Mouse (Mus musculus) right cerebral cortex, postnatal 14 days (tissue): ENCODE data around the gene E330021D16Rik.
"Not testable (repeated sequence)": the region's sequence is repeated elsewhere in the genome, so short reads cannot be mapped to it uniquely, and the experiment has no call there.

Source experiments
- DNase-seq: peaks from one replicate; pipeline ENCODE4 v3.0.0; 2022

E330021D16Rik gene

GRCm38 (mm10) chr6:136415133-136415775 lies at the start of gene E330021D16Rik:
Gene E330021D16Rik (minus strand): TSS chr6:136415569.
- no peak for DNase-seq

DNA sequence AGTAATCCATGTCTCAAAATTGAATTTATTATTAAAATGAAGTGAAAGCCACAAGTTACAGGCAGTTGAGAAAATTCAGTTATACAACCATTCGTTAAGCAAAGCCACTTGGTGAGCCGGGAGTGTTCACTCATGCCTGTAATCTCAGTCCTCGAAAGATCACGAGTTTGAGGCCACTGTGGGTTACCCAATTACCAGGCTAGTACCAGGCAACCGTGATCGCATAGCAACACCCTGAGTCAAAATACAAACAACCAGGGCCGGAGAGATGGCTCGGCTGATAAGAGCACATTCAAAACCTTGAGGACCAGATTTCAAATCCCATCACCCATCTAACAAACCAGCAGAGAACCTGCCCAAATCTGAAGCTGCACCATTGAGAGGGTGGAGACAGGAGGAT lies 49.7 kb upstream of the E330021D16Rik start:
- DNase-seq = no peak

DNA sequence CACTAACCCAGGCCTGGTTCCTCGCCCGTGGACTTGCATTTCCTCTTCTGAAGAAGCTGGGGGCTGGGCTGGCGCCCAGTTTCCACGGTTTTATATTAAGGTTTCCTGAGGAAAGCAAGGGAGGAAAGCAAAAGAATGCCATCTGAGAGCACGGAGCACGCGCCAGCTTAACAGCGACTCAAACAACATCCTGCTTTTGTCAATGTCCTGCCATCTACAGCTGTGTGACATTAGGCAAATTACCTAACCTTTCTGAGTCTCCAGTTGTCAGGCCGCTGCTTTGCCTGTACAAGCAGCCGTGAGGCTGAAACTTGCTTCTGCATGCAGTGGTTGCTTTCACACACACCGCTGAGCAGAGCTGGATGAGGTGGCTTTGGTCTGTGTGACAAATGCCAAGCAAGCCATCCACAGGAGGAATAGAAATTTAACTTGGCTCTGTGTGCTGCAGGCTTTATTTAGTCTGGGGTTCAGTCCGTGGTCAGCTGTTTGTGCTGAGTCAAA lies 48.8 kb upstream of the E330021D16Rik start:
- no peak for DNase-seq

- no peak for DNase-seq
These were observed 48.1 kb upstream of the E330021D16Rik start for GRCm38 (mm10) chr6:136463491-136463890.

GRCm38 (mm10) chr6:136459156-136459555 lies 43.8 kb upstream of the E330021D16Rik start:
- no peak for DNase-seq

- DNase-seq = no peak
These were observed 40.9 kb upstream of the E330021D16Rik start for GRCm38 (mm10) chr6:136456302-136456701.

DNA sequence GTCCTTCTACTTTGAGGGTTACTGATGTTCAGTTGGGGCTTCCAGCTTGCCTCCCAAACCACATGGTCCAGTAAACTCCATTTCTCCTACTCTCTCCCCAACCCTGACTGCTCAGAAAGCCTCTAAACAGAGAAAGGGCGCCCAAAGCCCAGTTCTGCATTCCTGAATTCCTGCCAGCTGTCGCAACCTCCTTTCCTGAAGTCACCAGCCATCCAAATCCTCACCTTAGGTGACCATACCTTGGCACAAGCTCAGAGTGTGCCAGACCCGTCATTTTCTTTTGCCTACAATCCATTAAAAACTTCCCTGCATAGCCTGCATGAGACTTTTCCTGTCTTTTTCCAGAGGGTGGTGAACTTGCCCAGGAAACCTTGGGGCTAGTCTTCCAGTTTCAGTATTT lies 40.3 kb upstream of the E330021D16Rik start:
- no peak for DNase-seq

GRCm38 (mm10) chr6:136452623-136453022 lies 37.3 kb upstream of the E330021D16Rik start:
- DNase-seq = no peak

DNA sequence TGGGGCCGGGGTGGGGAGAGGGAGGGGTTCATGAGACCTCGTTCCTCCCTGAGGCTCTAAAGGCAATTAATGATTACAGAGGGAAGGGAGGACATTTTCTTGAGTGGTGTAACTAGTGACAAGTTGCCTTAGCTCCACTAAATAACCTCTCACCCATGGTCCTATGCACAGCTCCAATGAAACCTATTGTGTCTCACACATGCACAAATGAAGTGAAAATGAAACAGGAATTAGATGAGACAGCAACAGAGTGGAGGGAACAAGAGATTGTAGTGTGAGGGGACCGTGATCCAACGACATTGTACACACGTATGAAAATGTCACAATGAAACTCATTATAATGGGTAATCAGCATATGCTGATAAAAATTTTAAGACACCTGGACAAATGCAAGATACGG lies 35.5 kb upstream of the E330021D16Rik start:
- DNase-seq = no peak

DNA sequence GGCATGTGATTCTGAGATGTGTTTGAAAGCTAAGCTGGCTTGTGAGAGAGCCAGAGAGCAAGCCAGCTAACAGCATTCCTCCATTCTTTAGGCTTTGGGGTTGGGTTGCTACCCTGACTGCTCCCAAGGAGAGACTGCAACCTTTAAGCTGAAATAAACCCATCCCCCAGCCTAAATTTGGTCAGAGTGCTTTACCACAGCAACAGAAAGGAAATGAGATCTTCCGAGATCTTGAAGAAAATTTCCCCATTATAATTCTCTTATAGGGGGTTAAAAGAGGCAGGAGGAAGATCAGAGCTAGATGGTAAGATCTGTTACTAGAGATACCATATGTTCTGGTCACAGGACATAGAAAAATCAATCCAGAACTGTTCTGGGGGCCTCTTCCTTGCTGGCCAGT lies 34.6 kb upstream of the E330021D16Rik start:
- no peak for DNase-seq

- peak; percentile 47 for DNase-seq
These were observed 33.9 kb upstream of the E330021D16Rik start for GRCm38 (mm10) chr6:136449270-136449692.

DNA sequence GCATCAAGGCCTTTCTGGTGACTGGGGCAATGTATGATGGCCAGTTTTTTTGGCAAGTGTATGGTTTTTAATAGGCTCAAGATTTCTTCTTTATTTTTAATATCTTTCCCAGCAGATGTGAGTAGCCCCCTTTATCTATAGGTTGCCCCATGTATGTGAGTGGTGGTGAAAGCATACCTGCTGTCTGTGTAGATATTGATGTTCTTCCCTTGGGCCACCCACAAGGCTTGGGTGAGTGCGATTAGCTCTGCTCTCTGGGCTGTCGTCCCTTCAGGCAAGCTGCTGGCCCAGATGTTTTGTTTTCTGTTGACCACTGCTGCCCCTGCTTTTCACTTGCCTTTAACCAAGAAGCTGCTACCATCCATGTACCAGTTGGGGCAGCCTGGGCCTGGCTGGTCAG lies 23.8 kb upstream of the E330021D16Rik start:
- not testable (repeated sequence) for DNase-seq

DNA sequence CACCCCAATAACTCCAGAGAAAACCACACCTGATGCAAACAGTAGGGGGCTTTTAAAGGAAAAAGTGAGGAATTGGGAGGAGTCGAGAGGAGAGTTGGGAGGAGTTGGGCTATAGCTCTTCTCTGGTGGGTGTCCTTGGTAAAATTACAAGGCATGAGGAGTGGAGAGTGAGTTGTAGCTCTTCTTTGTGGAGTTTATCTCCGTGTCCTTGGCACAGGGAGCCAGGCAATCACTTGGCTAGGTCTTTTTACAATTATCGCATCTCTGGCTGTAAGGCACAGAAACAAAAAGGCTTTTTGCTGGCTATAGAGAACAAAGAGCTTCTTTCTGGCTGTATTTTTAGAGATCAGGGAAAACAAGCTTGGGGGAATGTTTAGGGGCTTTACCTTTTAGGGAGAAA lies 20.8 kb upstream of the E330021D16Rik start:
- not testable (repeated sequence) for DNase-seq

GRCm38 (mm10) chr6:136433573-136433972 lies 18.2 kb upstream of the E330021D16Rik start:
- DNase-seq = no peak

GRCm38 (mm10) chr6:136431896-136432248 lies 16.5 kb upstream of the E330021D16Rik start:
- no peak for DNase-seq

DNA sequence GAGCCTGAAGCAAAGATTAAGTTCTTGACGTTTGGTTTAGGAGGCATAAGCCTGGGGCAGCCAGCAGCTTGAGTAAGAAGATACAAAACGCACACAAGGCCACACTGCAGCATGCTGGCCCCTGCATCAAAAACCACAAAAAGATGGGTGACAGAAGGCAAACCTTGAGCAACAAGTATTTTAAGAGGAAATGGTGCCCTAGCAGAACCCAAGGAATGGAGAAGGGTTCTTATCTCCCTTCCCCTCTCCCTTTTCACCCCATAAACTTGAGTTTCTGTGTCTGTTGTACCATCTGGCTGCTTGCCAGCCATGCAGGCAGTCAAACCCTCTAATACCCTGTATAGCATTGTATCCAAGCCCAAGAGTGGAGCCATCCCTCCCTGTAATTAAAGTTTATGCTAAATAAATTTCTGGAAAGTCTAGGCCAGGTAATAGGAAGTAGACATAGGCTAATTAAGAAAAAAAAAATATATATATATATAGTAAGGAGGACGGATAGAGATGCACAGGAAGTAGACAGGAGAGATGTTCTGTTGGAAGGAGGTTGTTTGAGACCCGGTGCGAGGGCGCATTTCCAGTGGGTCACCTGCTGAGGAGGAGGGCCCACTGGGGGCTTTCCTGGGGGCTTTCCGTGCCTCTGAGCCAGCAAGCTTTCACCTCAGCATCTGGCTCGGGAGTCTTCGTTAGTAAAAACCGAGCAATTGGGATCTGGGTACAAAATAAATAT lies 16.0 kb upstream of the E330021D16Rik start:
- DNase-seq = no peak

DNA sequence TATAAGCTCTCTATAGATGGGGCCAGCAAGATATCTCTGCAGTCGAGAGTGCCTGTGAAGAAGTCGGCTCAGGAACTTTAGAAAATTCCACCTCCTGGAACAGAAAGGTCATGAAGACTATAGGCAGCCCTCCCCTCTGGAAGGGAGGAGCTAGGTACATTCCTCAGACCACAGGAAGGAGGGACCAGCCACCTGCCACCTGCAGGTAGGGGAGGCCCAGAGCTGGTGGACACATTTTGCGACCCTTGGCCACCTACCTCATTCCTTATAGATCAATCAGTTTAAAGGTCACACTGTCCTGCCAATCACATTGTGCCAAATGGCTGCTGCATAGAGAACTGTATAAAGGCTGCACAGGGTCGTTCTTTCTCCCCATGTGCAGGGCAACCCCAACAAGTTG lies 14.1 kb upstream of the E330021D16Rik start:
- no peak for DNase-seq

GRCm38 (mm10) chr6:136428412-136428811 lies 13.0 kb upstream of the E330021D16Rik start:
- DNase-seq = no peak

GRCm38 (mm10) chr6:136427240-136427639 lies 11.9 kb upstream of the E330021D16Rik start:
- no peak for DNase-seq

- DNase-seq = no peak
These were observed 10.6 kb upstream of the E330021D16Rik start for GRCm38 (mm10) chr6:136425956-136426355.

DNA sequence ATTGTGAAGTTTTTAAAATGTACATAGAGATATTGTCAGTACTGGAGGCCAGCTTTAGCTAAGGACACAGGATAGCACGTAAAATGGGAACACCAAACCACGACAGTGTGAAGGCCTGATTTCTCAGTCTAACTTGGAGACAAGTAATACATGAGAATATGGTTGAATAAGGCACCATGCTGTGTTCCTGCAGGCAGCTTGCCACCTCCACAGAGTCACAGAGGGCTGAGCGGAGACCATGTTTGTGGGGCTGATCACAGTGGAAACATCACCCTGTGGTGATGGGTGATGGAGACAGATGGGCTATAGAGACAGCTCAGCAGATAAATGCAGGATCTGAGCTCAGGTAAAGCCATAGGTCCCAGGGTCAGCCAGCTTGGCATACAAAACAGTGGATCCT lies 8.8 kb upstream of the E330021D16Rik start:
- DNase-seq = no peak

GRCm38 (mm10) chr6:136423201-136423600 lies 7.8 kb upstream of the E330021D16Rik start:
- no peak for DNase-seq

DNA sequence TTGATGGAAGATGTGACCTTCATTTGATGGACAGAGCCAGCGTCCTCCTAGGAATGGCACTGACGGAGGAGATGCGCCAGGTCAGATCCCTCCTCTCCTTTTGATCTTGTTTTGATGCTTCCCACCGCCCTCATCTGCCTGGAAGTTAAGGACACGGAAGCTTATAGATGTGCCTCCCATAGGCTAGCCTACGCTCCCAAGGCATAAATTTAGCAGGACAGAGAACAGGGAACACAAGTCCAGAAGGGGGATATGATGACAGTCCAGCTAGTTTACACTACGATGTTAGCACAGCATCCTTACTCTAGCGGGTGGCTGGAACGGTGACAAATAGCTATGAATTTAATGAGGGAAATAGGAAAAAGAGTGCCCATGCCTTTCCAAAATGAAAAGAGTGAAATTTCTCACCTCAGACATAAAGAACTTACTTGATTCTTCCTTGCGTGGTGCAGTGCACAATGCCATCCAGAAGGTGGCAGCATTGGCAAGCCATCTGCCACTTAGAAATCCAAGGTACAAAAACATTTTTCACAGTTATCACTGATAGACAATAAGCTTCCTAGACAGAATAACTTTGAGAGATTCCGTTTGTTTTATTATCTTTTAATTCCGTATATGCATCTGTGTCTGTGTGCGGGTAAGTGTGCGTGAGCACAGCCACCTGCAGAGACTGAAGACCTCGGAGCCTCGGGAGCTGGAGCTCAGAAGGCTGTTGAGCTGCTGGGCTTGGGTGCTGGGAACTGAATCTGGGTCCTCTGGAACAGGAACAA lies 6.9 kb upstream of the E330021D16Rik start:
- DNase-seq = peak; percentile 55

- no peak for DNase-seq
These were observed 5.7 kb upstream of the E330021D16Rik start for GRCm38 (mm10) chr6:136421059-136421458.
